Comparison of ENCODE assay signal across 8 mouse cellular contexts in the genomic region with DNA sequence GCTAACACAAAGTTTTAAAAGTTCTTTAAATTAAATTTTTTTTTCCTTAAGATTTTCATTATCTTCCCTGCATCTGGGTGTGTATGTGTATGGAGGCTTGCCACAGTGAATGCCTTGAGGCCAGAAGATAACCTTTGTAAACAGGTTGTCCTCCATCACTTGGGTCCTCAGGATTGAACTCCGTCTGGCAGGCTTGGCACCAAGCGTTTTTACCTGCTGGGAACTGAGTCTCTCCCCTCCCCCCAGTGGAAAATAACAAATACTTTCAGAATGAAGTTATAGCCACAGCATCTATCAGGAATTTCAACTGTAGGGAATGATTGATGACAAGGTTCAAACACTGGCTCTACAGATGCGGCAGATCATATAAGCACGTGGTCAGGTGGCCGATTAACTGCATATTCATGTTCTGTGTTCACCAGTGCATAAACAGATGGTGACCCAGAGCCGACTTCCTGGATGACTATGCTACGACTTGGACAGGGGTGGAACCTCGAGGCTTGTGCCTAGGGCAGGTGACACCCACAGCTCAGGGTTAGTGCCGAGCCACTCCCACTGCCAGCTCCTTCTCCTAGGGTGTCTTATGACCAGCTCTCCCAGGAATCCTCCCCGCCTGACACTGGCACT. TPM values are rescaled to one million over a fixed set of nuclear protein-coding genes. Genes with fewer than 3 reads are reported as not detected.
DNase-seq lines count a peak whose midpoint lies in the region; ATAC-seq and TF ChIP-seq lines count a peak whose summit lies in the region.

No protein-coding gene starts in this region.

- WGBS in intestine, embryonic 15.5 days = 4% methylated on average over 10 of the region's 10 CpGs
- 8% methylated on average over 10 of the region's 10 CpGs for WGBS in liver, postnatal 0 days (ENCODE audit: insufficient replicate concordance)
- 11% methylated on average over 10 of the region's 10 CpGs for WGBS in neural tube, embryonic 13.5 days

- peak overlapping the region; percentile 79 for H3K27ac ChIP-seq in intestine, embryonic 15.5 days
- peak overlapping the region; percentile 91 for H3K27ac ChIP-seq in liver, postnatal 0 days (ENCODE audit: low read depth)
- H3K27ac ChIP-seq in neural tube, embryonic 13.5 days (replicated peaks) = peak overlapping the region; percentile 68; the same call in 1 of the 2 replicates

- no peaks in the 10 kb centered on the region for H3K9me3 ChIP-seq in intestine, embryonic 15.5 days
- no peaks in the 10 kb centered on the region for H3K9me3 ChIP-seq in liver, postnatal 0 days (ENCODE audit: low read length)
- no peaks in the 10 kb centered on the region for H3K9me3 ChIP-seq in neural tube, embryonic 13.5 days

- no peaks in the 10 kb centered on the region for H3K36me3 ChIP-seq in intestine, embryonic 15.5 days
- H3K36me3 ChIP-seq in liver, postnatal 0 days (replicated peaks; ENCODE audit: insufficient read depth, low read length) = peaks cover 16% of the 10 kb centered on the region
- H3K36me3 ChIP-seq in neural tube, embryonic 13.5 days = peaks cover 22% of the 10 kb centered on the region

- ATAC-seq in intestine, embryonic 15.5 days = peak; percentile 92
- peak; percentile 90 for ATAC-seq in liver, postnatal 0 days
- ATAC-seq in neural tube, embryonic 13.5 days (ENCODE audit: low read depth) = peak; percentile 49

- TF ChIP-seq EP300 in liver, postnatal 0 days (IDR thresholded peaks at IDR 0.05; ENCODE audit: low read depth) = peak; percentile 33; the same call in 1 of the 2 replicates

- H3K4me1 ChIP-seq in intestine, embryonic 15.5 days (replicated peaks) = peaks cover 10% of the 10 kb centered on the region; the same call in 1 of the 2 replicates
- H3K4me1 ChIP-seq in liver, postnatal 0 days (ENCODE audit: insufficient read depth) = peaks cover 25% of the 10 kb centered on the region
- peaks cover 26% of the 10 kb centered on the region for H3K4me1 ChIP-seq in neural tube, embryonic 13.5 days (replicated peaks)

- TF ChIP-seq CTCF in liver, postnatal 0 days (IDR thresholded peaks at IDR 0.05; ENCODE audit: low read depth) = no peak

- H3K27me3 ChIP-seq in intestine, embryonic 15.5 days (replicated peaks) = no peaks in the 10 kb centered on the region
- no peaks in the 10 kb centered on the region for H3K27me3 ChIP-seq in liver, postnatal 0 days (ENCODE audit: insufficient read depth, low read length)
- no peaks in the 10 kb centered on the region for H3K27me3 ChIP-seq in neural tube, embryonic 13.5 days

- peak overlapping the region; percentile 98 for H3K4me3 ChIP-seq in intestine, embryonic 15.5 days (replicated peaks)
- peak overlapping the region; percentile 99 for H3K4me3 ChIP-seq in liver, postnatal 0 days (ENCODE audit: low read depth, low read length)
- H3K4me3 ChIP-seq in neural tube, embryonic 13.5 days = peak overlapping the region; percentile 99

- 0 out of 2 replicates have a peak overlapping the region, but pooled peaks have one; percentile 9 for H3K9ac ChIP-seq in intestine, embryonic 15.5 days
- H3K9ac ChIP-seq in liver, postnatal 0 days (replicated peaks) = peak overlapping the region; percentile 89
- H3K9ac ChIP-seq in neural tube, embryonic 13.5 days = peak overlapping the region; percentile 97

- peak; percentile 36 to 56 for DNase-seq in urinary bladder, adult 18-20 months (ENCODE audit: low spot score in 2 of 2)
- no peak for DNase-seq in urinary bladder, postnatal 10 days (ENCODE audit: low spot score)
- peak; percentile 84 for DNase-seq in cerebellum, adult 9-11 months
- peak; percentile 33 for DNase-seq in gastrocnemius, postnatal 25 days
- DNase-seq in liver, postnatal 0 days = peak; percentile 75
- peak; percentile 69 for DNase-seq in urinary bladder, postnatal 14 days (ENCODE audit: low spot score)

- peak overlapping the region; percentile 88 for H3K4me2 ChIP-seq in intestine, embryonic 15.5 days (replicated peaks)
- H3K4me2 ChIP-seq in liver, postnatal 0 days (ENCODE audit: low read depth, low read length) = peak overlapping the region; percentile 95
- peak overlapping the region; percentile 72 for H3K4me2 ChIP-seq in neural tube, embryonic 13.5 days

RNA-seq across cellular contexts. Expression of gene Gabarapl2, which starts 0.9 kb away (rescaled TPM):
- total RNA-seq in gastrocnemius, postnatal 25 days (2021) = 100 to 1,000 TPM; 105 to 106 TPM
- 194 and 215 TPM in 2 replicates for polyA plus RNA-seq in intestine, embryonic 15.5 days (2015; fragmentation: Nextera tagmentation; extraction: Ambion mirVana)
- 162 and 173 TPM in 2 replicates for polyA plus RNA-seq in liver, postnatal 0 days (2015; fragmentation: Nextera tagmentation; extraction: Ambion mirVana)
- 491 and 502 TPM in 2 replicates for polyA plus RNA-seq in neural tube, embryonic 13.5 days (2015; fragmentation: Nextera tagmentation; extraction: Ambion mirVana)

RNA-seq across cellular contexts. Expression of gene Tmem231, which starts 5.9 kb away (rescaled TPM):
- 1 to 10 TPM in 1 of 2 experiments, under 1 TPM in 1; 0.90 to 1.1 TPM for total RNA-seq in gastrocnemius, postnatal 25 days (2021)
- polyA plus RNA-seq in intestine, embryonic 15.5 days (2015; fragmentation: Nextera tagmentation; extraction: Ambion mirVana) = 9.3 and 11.5 TPM in 2 replicates
- polyA plus RNA-seq in liver, postnatal 0 days (2015; fragmentation: Nextera tagmentation; extraction: Ambion mirVana) = 0.56 and 1.0 TPM in 2 replicates
- 16.0 and 16.3 TPM in 2 replicates for polyA plus RNA-seq in neural tube, embryonic 13.5 days (2015; fragmentation: Nextera tagmentation; extraction: Ambion mirVana)

RNA-seq across cellular contexts. Expression of gene Chst5, which starts 29.4 kb away (rescaled TPM):
- total RNA-seq in gastrocnemius, postnatal 25 days (2021) = under 1 TPM in 1 of 2 experiments, not detected in 1; 0.11 TPM
- polyA plus RNA-seq in intestine, embryonic 15.5 days (2015; fragmentation: Nextera tagmentation; extraction: Ambion mirVana) = 1.2 and 1.7 TPM in 2 replicates
- not detected in 2 replicates for polyA plus RNA-seq in liver, postnatal 0 days (2015; fragmentation: Nextera tagmentation; extraction: Ambion mirVana)
- polyA plus RNA-seq in neural tube, embryonic 13.5 days (2015; fragmentation: Nextera tagmentation; extraction: Ambion mirVana) = 4.2 and 6.0 TPM in 2 replicates

RNA-seq across cellular contexts. Expression of gene Adat1, which starts 52.5 kb away (rescaled TPM):
- 1 to 10 TPM; 1.3 to 2.4 TPM for total RNA-seq in gastrocnemius, postnatal 25 days (2021)
- 7.7 and 8.3 TPM in 2 replicates for polyA plus RNA-seq in intestine, embryonic 15.5 days (2015; fragmentation: Nextera tagmentation; extraction: Ambion mirVana)
- 1.8 and 2.1 TPM in 2 replicates for polyA plus RNA-seq in liver, postnatal 0 days (2015; fragmentation: Nextera tagmentation; extraction: Ambion mirVana)
- polyA plus RNA-seq in neural tube, embryonic 13.5 days (2015; fragmentation: Nextera tagmentation; extraction: Ambion mirVana) = 8.8 and 8.9 TPM in 2 replicates

Comparison
In these comparisons a context has a peak if more than half of its experiments do, and no peak if none do; other contexts are left out.
1. H3K9ac ChIP-seq: peak in every context shown above with its lines; median percentile 97 in neural tube, embryonic 13.5 days; 89 in liver, postnatal 0 days; 9 in intestine, embryonic 15.5 days.